Mouse (Mus musculus): ENCODE measurements around the gene Myoz1. TPM values are rescaled to one million over a fixed set of nuclear protein-coding genes. Genes with fewer than 3 reads are reported as not detected.

The Myoz1 gene
- total RNA-seq, 2 experiments from 2014 or later = 2,514 to 2,966 TPM

DNA sequence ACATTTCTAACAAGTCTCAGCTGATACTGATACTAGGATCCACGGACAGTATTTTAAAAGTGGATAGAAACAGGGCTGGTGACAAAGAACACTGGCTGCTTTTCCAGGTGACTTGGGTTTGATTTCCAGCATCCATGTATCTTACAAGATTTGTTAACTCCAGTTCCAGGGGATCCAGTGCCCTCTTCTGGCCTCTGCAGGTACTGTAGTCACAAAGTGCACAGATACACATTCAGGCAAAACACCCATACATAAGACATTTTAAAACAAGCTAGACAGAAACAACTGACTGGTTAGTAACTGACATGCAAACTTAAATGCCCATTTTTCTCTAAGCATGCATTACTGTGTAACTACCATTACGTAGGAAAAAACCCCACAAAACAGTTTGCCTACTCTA lies 16.6 kb upstream of the Myoz1 start:
- DNase-seq = no peak

DNA sequence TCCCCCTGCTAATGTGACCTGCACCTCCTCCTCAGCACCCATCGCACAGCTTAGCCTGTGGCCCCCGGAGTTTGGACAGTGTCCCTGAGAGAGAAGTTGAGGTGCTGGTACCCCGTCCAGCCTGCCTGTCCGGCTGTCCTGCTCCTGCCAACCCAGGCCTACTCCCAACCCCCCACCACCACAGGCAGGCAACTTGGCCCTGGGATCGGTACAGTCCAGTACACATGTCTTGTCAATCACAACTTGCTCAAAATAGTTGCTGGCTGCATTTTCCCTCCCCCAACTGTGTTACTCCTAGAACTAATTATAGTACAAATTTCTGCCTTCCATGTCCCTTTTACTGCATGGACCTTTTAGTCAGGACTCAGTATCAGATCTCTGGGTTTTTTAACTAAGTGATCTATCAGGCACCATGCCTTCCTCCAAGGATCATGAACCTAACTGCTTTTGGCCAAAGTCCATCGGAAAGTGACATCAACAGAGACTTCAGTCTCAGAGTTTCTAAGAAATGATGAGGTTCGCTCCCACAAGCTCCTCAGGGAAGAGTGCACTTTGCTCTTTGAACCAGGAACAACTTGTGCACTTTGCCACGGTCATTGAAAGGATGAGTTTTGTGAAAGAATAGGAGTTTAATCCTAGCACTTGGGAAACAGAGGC lies 11.9 kb upstream of the Myoz1 start, which contains the start of gene Synpo2l:
TSS of gene Synpo2l (minus strand) at position 201 of the 657 bp plus-strand sequence.
- peak; percentile 87 for DNase-seq

DNA sequence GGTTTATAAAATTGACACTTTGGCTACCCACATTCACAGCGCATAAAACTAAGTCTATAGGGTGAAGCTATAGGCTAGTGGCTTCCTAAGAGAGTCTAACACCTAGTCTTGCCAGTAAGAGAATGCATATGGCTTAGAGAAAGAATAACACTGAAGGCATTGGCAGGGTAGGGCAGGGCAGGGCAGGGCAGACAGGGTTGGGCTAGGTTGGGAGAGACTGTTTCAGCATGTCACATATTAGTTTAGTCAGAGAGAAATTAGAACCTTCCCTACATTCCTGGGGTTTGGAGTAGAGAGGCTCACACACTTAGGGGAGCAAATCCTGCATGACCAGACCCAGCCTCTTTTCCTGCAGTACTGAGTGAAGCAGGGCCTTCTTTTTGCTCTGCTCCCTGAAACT lies 11.1 kb upstream of the Myoz1 start:
- no peak for DNase-seq

DNA sequence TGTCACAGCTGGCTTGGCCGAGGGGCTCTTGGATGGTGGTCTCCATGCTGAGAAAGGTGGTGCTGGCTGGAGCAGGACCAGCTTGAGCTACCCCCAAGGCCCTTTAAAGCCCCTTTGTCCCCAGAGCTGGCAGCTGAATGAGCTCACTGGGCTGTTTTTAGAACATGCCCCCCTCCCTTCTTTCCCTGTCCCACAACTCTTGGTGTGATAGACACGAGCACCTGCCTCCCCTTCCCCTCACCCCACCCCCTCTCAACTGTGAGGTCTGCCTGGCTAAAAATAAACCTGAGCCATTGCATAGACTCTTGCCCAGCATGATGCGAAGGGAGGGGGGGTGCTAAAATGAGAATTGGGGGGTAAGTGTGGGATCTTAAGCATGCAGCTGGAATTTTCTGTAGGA lies 8.1 kb upstream of the Myoz1 start:
- DNase-seq = peak; percentile 73

DNA sequence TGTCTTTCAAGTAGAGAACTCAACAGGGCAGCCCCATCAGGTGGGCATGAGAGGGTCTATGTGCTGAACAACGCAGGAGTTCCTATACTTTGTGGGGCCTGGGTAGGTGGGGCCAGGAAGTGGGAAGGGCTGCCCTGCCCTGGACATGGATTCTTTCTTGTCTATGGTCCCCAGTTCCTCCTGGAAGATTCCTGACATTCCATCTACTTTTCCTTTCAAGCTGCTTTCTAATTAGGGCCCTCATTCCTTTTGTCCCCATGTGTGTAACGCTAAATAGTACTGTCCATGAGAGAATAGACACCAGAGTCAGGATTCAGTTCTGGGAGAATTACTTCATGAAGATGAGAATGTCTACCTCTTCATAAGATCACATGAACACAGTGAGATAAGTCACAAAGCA lies 7.3 kb upstream of the Myoz1 start:
- no peak for DNase-seq

DNA sequence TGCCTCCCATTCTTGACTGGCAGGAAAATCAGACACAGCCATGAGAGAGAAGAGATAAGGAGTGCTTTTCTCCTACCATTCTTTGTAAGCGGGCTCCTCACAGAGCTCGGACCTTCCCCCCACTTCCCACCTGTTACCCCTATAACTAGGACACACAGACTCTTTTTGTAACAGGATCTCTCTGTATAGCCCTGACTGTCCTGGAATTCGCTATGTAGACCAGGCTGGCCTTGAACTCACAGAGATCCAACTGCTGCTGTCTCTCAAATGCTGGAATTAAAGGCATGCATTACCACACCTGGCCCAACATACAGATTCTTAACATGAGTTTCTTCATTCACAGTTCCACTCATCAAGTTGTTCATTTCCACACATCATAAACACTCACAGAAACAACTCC lies 6.4 kb upstream of the Myoz1 start:
- DNase-seq = no peak

DNA sequence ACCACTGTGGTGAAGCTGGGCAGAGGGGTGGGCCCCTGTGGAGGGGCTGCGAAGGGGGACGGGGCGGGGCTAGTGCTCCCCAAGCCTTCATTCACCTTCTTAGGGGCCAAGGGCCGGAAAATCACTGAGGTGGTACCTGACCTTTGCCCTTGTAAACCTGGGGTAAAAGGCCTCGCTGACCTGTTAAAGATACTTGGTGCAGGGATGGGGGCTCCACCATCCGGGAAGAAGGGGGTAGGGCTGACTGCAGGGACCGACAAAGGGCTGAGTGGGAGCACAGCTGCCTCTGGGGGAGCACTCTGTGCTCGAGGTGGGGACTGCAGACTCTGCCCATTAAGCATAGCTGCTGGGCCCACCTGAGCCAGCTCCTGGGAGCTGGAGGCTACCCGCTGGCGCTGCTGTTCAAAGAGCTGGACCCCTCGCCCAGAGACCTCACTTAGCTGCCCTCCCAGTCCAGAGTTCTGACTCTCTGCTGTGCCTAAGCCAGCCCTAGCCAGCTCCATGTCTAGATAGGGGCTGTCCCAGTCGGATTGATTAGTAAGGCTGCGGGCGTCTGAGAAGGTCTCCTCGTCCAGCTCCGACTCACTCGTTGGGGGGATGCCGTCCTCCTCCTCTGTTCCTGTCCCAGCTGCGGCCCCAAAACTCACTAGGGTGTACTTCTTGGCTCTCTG lies 5.5 kb upstream of the Myoz1 start:
- DNase-seq = no peak

DNA sequence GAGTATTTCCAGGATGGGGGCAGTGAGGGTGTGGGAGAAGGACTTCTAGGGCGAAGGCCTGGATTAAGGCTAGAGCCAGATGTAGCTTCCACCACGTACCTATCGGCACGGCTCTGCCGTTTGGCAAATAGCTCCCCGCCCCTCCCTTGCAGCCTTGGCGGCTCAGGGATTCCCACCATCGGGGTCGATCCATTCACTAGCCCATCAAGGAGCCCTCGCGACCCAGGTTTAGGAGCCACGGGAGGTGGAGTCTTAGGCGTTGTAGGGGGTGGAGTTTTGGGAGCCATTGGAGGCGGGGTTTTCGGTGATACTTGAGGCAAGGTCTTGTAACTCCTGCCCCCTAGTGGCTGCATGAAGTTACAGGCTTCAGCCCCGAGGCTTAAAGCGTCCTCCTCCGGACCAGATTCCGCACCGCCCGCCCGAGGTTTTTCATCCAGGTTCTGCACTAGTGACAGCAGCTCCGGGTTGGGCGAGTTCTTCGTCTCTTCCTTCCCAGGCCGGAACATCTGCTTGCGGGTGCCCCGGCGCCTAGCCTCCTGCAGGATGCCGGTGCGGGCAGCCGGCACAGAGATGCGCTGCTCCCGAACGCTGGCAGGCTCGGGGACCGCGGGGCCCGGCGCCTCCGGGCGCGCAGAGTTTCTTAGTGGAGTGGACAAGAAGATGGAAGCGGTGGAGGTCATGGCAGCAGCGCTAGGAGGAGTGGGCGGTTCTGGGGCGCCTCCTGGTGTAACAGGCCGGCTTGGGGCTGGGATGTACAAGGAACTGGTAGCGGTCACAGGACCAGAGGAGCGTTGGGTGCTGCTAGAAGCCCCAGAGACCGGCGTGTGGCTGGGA lies 4.7 kb upstream of the Myoz1 start:
- DNase-seq = peak; percentile 90

DNA sequence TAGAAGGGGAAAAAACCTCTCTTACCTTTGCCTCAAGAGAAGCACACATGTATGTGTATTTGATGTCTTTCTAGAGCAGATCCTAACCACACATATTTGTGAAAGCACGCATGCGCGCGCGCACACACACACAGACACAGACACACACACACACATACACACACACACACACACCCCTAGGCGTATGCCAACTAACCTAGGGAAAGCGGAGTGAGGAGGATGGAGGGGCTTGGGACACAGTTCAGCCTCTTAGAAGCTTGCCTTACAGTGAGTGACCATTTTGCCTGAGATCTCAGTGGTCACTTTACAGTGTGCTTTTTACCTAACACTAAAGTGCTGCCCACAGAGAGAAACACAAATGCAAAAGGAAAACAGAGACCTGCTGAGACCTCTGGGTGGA lies 3.3 kb upstream of the Myoz1 start:
- no peak for DNase-seq

DNA sequence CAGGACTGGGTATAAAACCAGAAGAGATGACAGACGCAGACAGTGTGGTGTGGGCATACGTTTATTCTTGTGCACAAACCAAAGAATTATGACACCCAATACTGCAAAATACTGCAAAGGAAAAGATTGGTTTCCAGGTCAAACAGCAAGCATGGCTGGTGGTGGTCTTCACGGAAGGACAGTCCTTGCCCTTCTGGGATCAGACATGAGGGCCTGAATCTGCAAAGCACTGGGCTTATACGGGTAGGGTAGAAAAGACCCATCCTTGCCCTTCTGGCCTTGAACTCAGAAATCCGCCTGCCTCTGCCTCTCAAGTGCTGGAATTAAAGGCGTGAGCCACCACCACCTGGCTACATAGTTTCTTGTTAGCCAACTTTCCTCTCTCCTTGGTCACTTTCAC lies 2.6 kb upstream of the Myoz1 start:
- no peak for DNase-seq

DNA sequence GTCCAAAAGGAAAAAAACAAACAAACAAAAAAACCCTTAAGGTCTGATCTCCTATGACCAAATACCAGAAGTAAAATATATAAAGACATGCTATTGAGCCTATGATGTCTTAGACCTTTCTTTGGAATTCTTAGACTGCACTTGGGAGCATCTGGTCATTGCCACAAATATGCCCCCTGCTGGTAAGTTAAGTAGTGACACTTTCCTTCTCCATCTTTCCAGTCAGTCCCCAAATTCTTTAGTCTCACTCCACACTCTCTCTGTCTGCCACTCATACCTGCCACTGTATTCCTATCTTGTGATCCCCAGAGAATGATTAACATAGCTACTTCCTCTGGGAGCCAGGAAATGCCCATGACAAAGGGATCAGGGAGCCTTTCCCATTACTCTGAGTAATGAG lies 2.0 kb upstream of the Myoz1 start:
- DNase-seq = no peak

DNA sequence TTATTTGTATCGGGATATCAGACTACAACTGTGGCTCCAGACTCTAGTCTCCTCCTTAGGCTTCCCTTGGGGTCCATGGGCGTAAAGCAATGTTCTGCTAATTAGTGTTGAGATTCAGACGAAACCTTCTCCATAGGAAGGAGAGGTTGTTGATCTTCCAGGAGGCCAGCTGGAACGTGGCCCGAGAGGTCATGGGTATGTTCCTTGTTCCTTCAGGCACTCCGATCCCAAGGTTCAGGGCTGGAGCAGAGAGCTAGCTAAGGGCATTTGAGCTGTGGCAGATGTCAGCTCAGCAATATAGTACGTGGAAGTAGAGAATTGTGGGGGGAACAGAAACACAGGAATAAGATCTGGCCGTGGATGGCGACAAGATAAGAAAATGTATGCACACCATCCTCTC lies 609 bp downstream of the Myoz1 start:
- DNase-seq = peak; percentile 68

DNA sequence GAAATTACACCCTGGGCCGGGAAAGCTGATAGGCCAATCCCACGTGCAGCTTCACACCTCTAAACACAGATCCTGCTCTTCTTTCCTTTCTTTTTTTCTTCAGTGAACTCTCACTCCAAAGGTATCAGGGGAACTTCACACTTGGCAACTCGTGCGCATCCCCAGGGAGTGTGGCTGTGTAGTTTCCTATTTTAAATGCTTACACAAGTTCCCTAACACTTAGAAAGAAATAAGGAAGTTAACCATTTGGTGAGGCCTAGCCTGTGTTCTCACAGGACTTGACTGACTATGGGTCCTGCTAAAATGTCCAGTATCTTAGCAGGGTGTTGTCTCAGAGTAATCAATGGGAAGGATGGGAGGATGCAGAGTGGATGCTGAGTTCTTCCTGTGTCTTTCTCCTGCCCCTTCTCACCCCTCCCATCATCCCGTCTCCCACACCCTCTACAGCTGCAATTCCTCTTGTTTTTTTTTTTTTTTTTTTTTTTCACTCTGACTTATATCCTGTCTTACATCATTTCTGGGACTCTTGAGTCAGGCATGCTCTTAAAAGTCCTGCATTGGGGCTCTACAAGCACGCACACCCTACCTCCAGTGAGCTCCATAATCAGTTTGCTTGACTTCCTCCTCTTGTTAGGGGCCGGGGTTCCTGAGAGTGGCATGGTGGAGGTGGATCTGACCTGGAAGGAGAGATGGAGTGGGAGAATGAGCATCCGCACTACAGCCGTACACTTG lies 1.5 kb downstream of the Myoz1 start:
- DNase-seq = no peak

DNA sequence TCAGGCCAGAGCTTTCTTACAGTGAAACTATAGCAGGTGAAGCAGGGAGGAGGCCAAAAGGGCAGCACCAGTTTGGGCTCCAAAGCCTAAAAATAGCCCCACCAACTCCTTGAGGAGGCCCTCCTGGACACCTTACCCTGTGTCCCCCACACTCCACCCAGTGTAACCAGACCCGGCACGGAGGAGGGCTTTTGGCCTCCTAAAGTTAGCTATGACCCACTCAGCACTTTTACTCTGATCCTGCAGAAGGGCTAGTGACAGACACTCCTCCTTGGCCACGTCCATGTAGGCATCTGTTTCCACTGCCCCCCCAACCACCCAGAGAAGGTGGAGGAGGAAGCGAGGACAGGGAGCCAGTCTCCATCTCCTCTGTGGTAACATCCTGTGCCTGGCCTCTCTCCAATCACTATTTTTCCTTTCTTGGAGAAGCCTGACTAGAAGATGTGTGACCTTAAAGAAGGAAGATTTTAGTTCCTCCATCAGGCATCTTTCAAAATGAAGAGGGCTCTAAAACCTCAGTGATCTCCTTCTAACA lies 4.6 kb downstream of the Myoz1 start:
- peak; percentile 86 for DNase-seq

DNA sequence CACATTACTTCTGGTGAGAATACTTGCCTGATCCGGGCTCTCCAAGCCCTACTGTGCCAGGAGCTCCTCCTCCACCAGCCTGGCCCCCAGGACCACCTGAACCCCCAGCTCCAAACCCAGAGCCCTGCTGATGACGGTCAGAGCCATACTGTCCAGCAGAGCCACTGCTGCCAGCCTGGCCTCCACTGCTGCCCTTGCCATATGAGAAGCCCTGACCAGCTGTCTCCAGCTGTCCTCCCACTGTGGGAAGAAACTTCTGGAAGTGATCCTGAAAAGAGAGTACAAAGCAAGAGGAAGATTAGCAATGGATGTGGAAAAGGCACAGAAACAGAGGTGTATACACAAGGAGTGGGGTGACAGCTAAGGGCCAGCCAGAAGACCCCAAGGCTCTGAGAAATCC lies 5.3 kb downstream of the Myoz1 start:
- no peak for DNase-seq

DNA sequence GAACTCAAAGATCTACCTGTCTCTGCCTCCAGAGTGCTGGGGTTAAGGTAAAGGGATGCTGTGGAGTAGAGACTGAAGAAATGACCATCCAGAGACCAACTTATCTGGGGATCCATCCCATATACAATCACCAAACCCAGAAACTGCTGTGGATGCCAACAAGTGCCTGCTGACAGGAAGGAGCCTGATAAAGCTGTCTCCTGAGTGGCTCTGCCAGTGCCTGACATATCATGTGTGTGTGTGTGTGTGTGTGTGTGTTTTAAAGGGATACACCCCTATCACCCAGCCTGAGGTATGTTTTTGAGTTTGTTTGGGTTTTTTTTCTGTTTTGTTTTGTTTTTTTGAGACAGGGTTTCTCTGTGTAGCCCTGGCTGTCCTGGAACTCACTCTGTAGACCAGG lies 10.0 kb downstream of the Myoz1 start:
- no peak for DNase-seq

DNA sequence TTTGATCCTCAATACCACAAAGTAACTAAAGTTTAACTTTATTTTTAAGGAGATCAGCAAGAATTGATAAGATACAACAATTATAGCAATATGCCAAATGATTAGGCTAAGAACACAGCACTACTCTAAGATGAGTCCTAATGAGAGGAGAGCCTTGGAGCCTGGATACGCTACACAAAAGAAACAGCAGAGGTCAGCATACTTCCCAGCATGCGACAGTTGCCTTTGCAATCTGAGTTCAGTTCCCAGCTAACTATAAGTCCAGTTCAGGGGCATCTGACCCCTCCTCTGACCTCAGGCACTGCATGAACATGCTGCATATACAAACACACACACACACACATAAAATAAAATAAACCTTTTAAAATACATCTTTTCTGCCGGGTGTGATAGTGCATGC lies 10.8 kb downstream of the Myoz1 start:
- no peak for DNase-seq

DNA sequence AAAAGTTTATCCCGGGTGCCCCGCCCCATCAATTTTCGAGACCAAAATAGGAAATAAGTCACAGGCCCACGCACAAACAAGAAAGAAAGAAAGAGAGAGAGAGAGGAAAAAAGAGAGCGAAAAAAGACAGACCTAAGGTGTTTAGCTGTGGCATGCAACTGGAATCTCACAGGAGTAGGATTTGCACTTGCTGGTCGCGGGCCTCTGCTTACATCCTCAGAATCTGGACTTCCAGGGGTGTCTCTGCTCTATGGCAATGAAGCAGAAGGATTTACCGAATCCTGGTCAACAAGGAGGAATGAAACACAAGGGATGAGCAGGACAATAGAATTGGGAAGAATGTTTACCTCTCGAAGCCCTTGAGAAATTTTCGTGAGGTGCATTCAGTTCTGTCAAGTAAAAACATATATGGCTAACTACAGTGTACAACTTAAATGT lies 14.9 kb downstream of the Myoz1 start:
- no peak for DNase-seq

DNA sequence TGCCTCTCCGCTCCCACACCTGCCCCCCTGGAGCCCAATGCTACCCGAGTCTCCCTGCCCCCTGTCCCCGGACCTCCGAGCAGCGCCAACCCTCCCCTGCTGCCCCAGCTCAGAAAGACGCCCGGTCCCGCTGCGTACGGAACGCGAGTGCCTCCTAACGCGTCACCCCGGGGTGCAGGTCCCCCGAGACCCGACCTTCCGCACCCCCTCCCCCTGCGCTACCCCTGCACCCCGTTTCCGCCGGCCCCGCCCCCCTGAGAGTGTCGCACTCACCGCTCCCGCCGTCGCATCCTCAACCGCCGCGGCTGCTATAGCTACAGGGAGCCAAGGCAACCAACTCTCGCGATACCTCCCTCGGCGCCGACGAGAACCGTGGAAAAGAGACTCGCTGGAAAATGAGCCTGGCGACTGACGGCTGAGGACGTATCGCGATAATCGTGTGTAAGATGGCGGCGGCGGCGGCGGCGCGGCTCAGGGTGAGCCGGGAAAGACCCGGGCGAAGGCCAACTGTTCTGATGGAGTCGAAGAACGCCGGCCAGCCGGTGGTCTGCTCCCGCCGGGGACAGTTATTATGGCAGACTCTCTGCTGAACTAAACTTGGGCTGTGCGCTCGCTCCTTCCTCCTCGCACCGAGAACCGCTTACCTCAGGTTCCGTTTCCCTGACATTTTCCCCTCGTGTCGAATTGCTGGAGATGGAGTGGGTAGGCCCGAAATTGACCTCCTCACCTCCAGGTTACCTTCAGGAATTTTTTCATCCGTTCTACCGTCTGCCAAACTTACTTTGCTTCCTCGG lies 15.5 kb downstream of the Myoz1 start, which contains the start of gene Usp54:
TSS of gene Usp54 (minus strand) at position 420 of the 794 bp plus-strand sequence.
- DNase-seq = peak; percentile 96

DNA sequence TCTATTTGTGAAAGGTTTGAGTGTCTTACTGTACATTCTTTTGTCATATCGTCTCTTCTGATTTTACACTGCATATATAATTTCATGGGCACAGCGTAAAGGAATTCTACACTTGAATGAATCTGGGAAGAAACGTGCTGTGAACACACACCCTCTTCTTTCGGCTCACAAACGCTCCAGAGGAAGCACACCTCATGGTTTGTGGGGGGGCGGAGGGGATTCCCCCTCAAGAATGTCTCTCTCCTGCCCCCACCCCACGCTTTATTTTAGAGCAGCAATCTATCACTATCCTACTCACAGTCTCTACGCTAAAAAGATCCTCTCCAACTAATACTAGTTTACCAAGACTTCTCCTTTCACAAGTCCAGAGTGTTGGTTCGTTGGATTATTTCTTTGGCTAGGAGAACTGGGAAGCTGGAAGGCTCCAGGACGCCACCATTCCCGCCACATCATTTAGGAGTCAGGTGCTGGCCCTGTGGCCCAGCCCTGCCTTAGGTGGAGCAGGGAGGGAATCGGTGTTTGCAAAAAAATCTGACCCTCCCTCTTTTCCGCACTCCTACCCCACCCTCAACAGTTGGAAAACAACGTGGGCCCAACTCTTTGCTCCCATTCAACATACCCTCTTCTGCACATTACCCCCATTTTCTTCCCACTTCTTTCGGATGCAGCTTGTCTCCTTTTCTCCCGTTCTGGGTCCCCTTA lies 16.3 kb downstream of the Myoz1 start:
- no peak for DNase-seq

DNA sequence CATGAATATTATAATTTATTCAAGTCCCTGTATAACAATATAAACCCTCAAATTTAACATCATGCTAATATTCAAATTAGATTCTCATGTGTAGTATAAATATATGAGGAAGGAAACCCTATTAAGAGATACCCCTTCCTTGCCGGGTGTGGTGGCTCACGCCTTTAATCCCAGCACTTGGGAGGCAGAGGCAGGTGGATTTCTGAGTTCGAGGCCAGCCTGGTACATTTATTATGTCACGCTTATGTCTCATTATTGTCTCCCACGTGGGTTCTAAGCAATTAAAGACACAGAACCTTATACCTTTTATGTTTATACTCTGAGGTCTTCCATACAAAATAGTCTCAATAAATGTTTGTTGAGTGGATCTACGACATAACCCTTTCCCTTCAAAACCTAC lies 17.6 kb downstream of the Myoz1 start:
- DNase-seq = no peak
